Mouse (Mus musculus): ENCODE data around the gene Mctp2.

DNA sequence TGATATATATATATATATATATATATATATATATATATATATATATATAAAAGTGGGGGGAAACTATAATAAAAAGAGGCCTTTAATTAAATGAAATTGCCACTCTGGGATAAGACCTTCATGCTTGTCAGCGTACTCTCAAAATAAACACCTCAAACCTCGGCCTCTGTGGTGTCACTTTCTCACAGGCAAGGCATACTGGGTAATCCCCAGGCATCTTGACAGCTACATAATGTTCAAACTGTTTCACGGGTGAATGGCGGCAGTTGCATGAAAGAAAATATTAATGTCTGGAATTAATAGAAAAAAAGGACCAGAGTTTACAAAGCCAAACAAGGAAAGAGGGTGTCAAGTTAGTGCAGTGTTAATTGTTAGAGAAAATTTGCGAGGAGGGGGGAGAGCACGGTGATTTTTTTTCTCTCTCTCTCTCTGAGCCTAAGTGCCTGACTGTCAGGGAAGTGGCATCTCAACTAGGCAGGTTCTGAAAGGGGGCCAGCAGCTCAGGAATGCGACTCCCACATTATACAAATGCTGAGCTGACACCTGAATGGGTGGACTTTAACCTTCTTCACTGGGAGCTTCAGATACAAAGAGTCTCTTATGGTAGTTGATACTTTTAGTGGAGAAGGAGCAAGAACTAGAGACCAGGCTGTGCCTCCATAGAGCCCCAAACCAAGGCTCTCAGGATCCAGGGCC lies 75.1 kb downstream of the Mctp2 start:
- no peak for TF ChIP-seq CTCF (IDR thresholded peaks at IDR 0.05; ENCODE audit: control insufficient read depth, insufficient read depth, low read length)
- TF ChIP-seq POLR2A (IDR thresholded peaks at IDR 0.05; ENCODE audit: borderline replicate concordance, control insufficient read depth, low read depth, low read length): no peak

Measured in bone marrow, adult 2 months (tissue).